Comparison of ENCODE assay signal across 9 mouse cellular contexts in the genomic region with DNA sequence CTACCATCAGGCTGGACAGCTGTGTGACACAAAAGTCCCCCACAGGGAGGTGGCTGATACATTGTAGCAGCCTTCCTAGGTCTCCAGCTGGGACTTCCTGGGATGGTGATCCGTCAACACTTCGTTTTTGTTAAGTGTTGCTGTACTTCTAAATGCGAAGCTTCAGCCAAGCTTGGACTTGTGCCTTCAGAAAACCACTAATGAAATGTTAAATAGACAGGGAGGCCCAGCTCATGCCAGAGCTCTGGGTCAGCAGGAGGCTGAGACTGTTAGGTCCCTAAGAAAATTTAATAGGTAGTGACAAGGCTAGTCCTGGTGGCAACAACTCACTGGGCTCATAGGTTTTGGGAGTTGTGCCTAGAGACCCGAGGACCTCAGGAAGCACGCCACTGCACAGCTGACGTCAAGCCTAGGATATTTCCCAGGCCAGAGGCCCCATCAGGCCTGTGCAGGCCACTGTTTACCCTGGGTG.
DNase-seq lines count a peak whose midpoint lies in the region; ATAC-seq and TF ChIP-seq lines count a peak whose summit lies in the region.
"Had no signal": no experiment of that assay in that cellular context is flagged by ENCODE, and none has a peak within 500 bp of the region (broad histone marks: within the 10 kb centered on the region; RNA-seq: fewer than 3 reads in every experiment).

No protein-coding gene starts in this region.

- ATAC-seq in kidney, embryonic 16.5 days (ENCODE audit: low FRiP score, low TSS enrichment): no peak
- peak; percentile 60 for ATAC-seq in heart, postnatal 0 days (ENCODE audit: insufficient read depth, low read depth)
- ATAC-seq: intestine, embryonic 16.5 days had no signal

- H3K9me3 ChIP-seq in kidney, embryonic 16.5 days (ENCODE audit: low read length): no peaks in the 10 kb centered on the region
- H3K9me3 ChIP-seq in heart, postnatal 0 days (replicated peaks; ENCODE audit: control insufficient read depth, low read length): no peaks in the 10 kb centered on the region

- H3K9ac ChIP-seq in kidney, embryonic 16.5 days (replicated peaks; ENCODE audit: low read length): no peak overlapping the region
- no peak overlapping the region for H3K9ac ChIP-seq in heart, postnatal 0 days (replicated peaks; ENCODE audit: low read depth, low read length)

- no peak for TF ChIP-seq EP300 in heart, postnatal 0 days (IDR thresholded peaks at IDR 0.05; ENCODE audit: low read depth)

- no peaks in the 10 kb centered on the region for H3K27me3 ChIP-seq in kidney, embryonic 16.5 days (ENCODE audit: insufficient read depth, low read length)
- H3K27me3 ChIP-seq in heart, postnatal 0 days (ENCODE audit: control insufficient read depth, insufficient read depth, low read length): no peaks in the 10 kb centered on the region
- H3K27me3 ChIP-seq in cerebellum, adult 2 months (ENCODE audit: control insufficient read depth, insufficient read depth, low read length): no peaks in the 10 kb centered on the region

- WGBS in kidney, embryonic 16.5 days: 54% methylated on average over 6 of the region's 6 CpGs
- 17% methylated on average over 6 of the region's 6 CpGs for WGBS in heart, postnatal 0 days
- 39% methylated on average over 6 of the region's 6 CpGs for WGBS in cerebellum, adult 2 months

- no peak for TF ChIP-seq POLR2A in cerebellum, adult 2 months (IDR thresholded peaks at IDR 0.05; ENCODE audit: borderline replicate concordance, insufficient read depth, low read length)

- no peak for TF ChIP-seq CTCF in heart, postnatal 0 days (IDR thresholded peaks at IDR 0.05; ENCODE audit: low read depth)
- no peak for TF ChIP-seq CTCF in cerebellum, adult 2 months (IDR thresholded peaks at IDR 0.05; ENCODE audit: borderline replicate concordance, insufficient read depth, low read depth, low read length)

- H3K4me1 ChIP-seq in kidney, embryonic 16.5 days (ENCODE audit: insufficient read depth, low read length): peaks cover 8% of the 10 kb centered on the region
- H3K4me1 ChIP-seq in heart, postnatal 0 days (ENCODE audit: control insufficient read depth, insufficient read depth): peaks cover 68% of the 10 kb centered on the region
- peaks cover 35% of the 10 kb centered on the region for H3K4me1 ChIP-seq in cerebellum, adult 2 months (ENCODE audit: control insufficient read depth, insufficient read depth, low read length)

- H3K27ac ChIP-seq in kidney, embryonic 16.5 days (ENCODE audit: low read length): no peak overlapping the region
- H3K27ac ChIP-seq in heart, postnatal 0 days (ENCODE audit: low read depth): peak overlapping the region; percentile 45
- H3K27ac ChIP-seq in cerebellum, adult 2 months (ENCODE audit: insufficient read depth, low read length): no peak overlapping the region

- peak; percentile 36 for DNase-seq in kidney, adult 11 months
- DNase-seq in adipocyte (ENCODE audit: low spot score): peak; percentile 42
- DNase-seq in heart, postnatal 0 days (ENCODE audit: low spot score): peak; percentile 70
- DNase-seq in lung, postnatal 10 days: peak; percentile 82
- no peak for DNase-seq in spleen, postnatal 4 days (ENCODE audit: low spot score in 2 of 2)
- no peak for DNase-seq in cerebellum, adult 2 months

- H3K4me2 ChIP-seq in kidney, embryonic 16.5 days (replicated peaks; ENCODE audit: low read depth, low read length): no peak overlapping the region
- no peak overlapping the region for H3K4me2 ChIP-seq in heart, postnatal 0 days (ENCODE audit: low read depth, low read length)

- no peaks in the 10 kb centered on the region for H3K36me3 ChIP-seq in kidney, embryonic 16.5 days (ENCODE audit: insufficient read depth, low read length)
- no peaks in the 10 kb centered on the region for H3K36me3 ChIP-seq in heart, postnatal 0 days (replicated peaks; ENCODE audit: control insufficient read depth, insufficient read depth, low read length)

- no peak overlapping the region for H3K4me3 ChIP-seq in kidney, embryonic 16.5 days (ENCODE audit: low read length)
- H3K4me3 ChIP-seq in heart, postnatal 0 days (ENCODE audit: low read depth, low read length): no peak overlapping the region
- no peak overlapping the region for H3K4me3 ChIP-seq in cerebellum, adult 2 months (replicated peaks; ENCODE audit: insufficient read depth, low read depth, low read length)
- H3K4me3 ChIP-seq: myocyte had no signal

Comparison
In these comparisons a context has a peak if more than half of its experiments do, and no peak if none do; other contexts are left out.
1. DNase-seq: peak in kidney, adult 11 months (single experiment), adipocyte (single experiment), heart, postnatal 0 days (single experiment) and lung, postnatal 10 days (single experiment); none in spleen, postnatal 4 days (0 of 2) and cerebellum, adult 2 months (0 of 2).